In the genomic region with DNA sequence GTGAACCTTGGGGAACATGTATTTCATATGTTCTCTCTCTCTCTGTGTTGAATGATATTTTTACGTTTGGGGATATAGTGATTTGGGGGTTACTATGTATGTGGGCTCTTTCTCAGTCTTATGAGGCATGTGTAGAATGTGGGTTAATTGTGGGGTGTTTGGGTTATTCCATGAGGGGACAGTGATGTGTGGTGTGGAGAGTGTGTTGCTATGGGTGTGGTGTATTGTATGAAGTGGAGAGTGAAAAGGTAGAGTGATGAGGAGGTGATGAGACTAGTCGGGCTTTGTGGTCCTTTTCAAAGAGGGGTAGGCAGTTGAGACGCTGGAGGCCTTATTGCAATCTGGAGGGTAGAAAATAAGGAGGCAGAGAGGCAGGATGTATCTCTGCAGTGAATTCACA, we compare ENCODE assay signal across 8 mouse cellular contexts. TPM values are rescaled to one million over a fixed set of nuclear protein-coding genes. Genes with fewer than 3 reads are reported as not detected.
DNase-seq lines count a peak whose midpoint lies in the region; ATAC-seq and TF ChIP-seq lines count a peak whose summit lies in the region.

No protein-coding gene starts in this region.

- no peaks in the 10 kb centered on the region for H3K27me3 ChIP-seq in liver, embryonic 11.5 days (replicated peaks; ENCODE audit: control insufficient read depth, insufficient read depth, low read length)

- H3K9me3 ChIP-seq in liver, embryonic 11.5 days (ENCODE audit: control insufficient read depth, low read length), result no peaks in the 10 kb centered on the region

- H3K36me3 ChIP-seq in liver, embryonic 11.5 days (ENCODE audit: control insufficient read depth, insufficient read depth, low read length), result no peaks in the 10 kb centered on the region

- under 1% methylated on average over 3 of the region's 3 CpGs for WGBS in liver, embryonic 11.5 days

- ATAC-seq in CD4-positive, CD25-positive, alpha-beta regulatory T cell, adult 4 months, result peak; percentile 6
- peak; percentile 11 for ATAC-seq in erythroid progenitor cell, adult 5-6 weeks (replicated peaks; ENCODE audit: low FRiP score, poor library complexity, severe bottlenecking)
- no peak; the same call in 1 of the 2 replicates for ATAC-seq in liver, embryonic 11.5 days (replicated peaks; ENCODE audit: low FRiP score)

- H3K4me2 ChIP-seq in liver, embryonic 11.5 days, result peak overlapping the region; percentile 84

- peak overlapping the region; percentile 86 for H3K4me3 ChIP-seq in gastrocnemius, adult 2 months
- H3K4me3 ChIP-seq in liver, embryonic 11.5 days (ENCODE audit: low read depth, low read length), result peak overlapping the region; percentile 70

- DNase-seq in gastrocnemius, adult 2 months, result no peak
- DNase-seq in gastrocnemius, adult 8-10 months (ENCODE audit: low spot score in 2 of 2), result no peak
- no peak for DNase-seq in liver, embryonic 11.5 days (ENCODE audit: low spot score)
- no peak for DNase-seq in ovary, postnatal 10 days (ENCODE audit: low spot score)
- no peak for DNase-seq in layer of hippocampus, adult 9-10 months (ENCODE audit: low spot score)
- no peak for DNase-seq in lung, postnatal 4 days

- peaks cover 3% of the 10 kb centered on the region; the same call in 1 of the 2 replicates for H3K4me1 ChIP-seq in liver, embryonic 11.5 days (replicated peaks; ENCODE audit: control insufficient read depth, insufficient read depth, low read length)

- H3K9ac ChIP-seq in liver, embryonic 11.5 days (ENCODE audit: low read depth, low read length), result peak overlapping the region; percentile 80

- H3K27ac ChIP-seq in gastrocnemius, adult 2 months, result peak overlapping the region; percentile 99
- peak overlapping the region; percentile 96 for H3K27ac ChIP-seq in liver, embryonic 11.5 days (ENCODE audit: low read depth, low read length)

- no peak for TF ChIP-seq CTCF in gastrocnemius, adult 2 months (IDR thresholded peaks at IDR 0.05)

- intact Hi-C loops in gastrocnemius, adult 2 months (cut with DNase I), result no loop called here

RNA-seq across cellular contexts. Expression of a gene that starts 0.8 kb away (rescaled TPM):
- 10 to 100 TPM; 40.7 to 45.6 TPM for total RNA-seq in gastrocnemius, adult 2 months (2021)
- total RNA-seq in gastrocnemius, adult 8-10 months (2022), result 10 to 100 TPM; 42.9 to 51.1 (median 47.2) TPM
- polyA plus RNA-seq in CD4-positive, CD25-positive, alpha-beta regulatory T cell, adult 4 months (2017; shearing (Covaris generic)), result 1 to 10 TPM; 3.2 to 7.3 TPM
- 50.8 and 68.3 TPM in 2 replicates for total RNA-seq in erythroid progenitor cell, adult 5-6 weeks (2015; ENCODE audit: low replicate concordance)
- total RNA-seq in erythroid progenitor cell, adult 5-6 weeks (2017; ENCODE audit: low replicate concordance), result 78.3 and 105 TPM in 2 replicates
- polyA plus RNA-seq in liver, embryonic 11.5 days (2014; fragmentation: Nextera tagmentation; extraction: Ambion mirVana), result 28.7 and 32.6 TPM in 2 replicates

RNA-seq across cellular contexts. Expression of a gene that starts 10.2 kb away (rescaled TPM):
- total RNA-seq in gastrocnemius, adult 2 months (2021), result 10 to 100 TPM in 1 of 2 experiments, 1 to 10 TPM in 1; 8.2 to 14.0 TPM
- total RNA-seq in gastrocnemius, adult 8-10 months (2022), result 10 to 100 TPM; 16.8 to 27.9 (median 22.5) TPM
- polyA plus RNA-seq in CD4-positive, CD25-positive, alpha-beta regulatory T cell, adult 4 months (2017; shearing (Covaris generic)), result 10 to 100 TPM; 13.2 to 17.1 TPM
- total RNA-seq in erythroid progenitor cell, adult 5-6 weeks (2015; ENCODE audit: low replicate concordance), result 190 and 219 TPM in 2 replicates
- 196 and 225 TPM in 2 replicates for total RNA-seq in erythroid progenitor cell, adult 5-6 weeks (2017; ENCODE audit: low replicate concordance)
- 6.8 and 7.3 TPM in 2 replicates for polyA plus RNA-seq in liver, embryonic 11.5 days (2014; fragmentation: Nextera tagmentation; extraction: Ambion mirVana)

Comparison
In these comparisons a context has a peak if more than half of its experiments do, and no peak if none do; other contexts are left out.
1. RNA of a gene that starts 10.2 kb away (total RNA-seq): 190 to 225 TPM in erythroid progenitor cell, adult 5-6 weeks; 16.8 to 27.9 TPM in gastrocnemius, adult 8-10 months and 8.2 to 14.0 TPM in gastrocnemius, adult 2 months; every median in the first group is over 4 times any median in the second.